Mouse (Mus musculus): ENCODE results near the gene Ttc3. TPM values are rescaled to one million over a fixed set of nuclear protein-coding genes. Genes with fewer than 3 reads are reported as not detected.
"Not testable (repeated sequence)": the region's sequence is repeated elsewhere in the genome, so short reads cannot be mapped to it uniquely, and the experiment has no call there.

Ttc3 gene
- total RNA-seq, 2 experiments from 2014 or later: 64.0 to 71.5 TPM

DNA sequence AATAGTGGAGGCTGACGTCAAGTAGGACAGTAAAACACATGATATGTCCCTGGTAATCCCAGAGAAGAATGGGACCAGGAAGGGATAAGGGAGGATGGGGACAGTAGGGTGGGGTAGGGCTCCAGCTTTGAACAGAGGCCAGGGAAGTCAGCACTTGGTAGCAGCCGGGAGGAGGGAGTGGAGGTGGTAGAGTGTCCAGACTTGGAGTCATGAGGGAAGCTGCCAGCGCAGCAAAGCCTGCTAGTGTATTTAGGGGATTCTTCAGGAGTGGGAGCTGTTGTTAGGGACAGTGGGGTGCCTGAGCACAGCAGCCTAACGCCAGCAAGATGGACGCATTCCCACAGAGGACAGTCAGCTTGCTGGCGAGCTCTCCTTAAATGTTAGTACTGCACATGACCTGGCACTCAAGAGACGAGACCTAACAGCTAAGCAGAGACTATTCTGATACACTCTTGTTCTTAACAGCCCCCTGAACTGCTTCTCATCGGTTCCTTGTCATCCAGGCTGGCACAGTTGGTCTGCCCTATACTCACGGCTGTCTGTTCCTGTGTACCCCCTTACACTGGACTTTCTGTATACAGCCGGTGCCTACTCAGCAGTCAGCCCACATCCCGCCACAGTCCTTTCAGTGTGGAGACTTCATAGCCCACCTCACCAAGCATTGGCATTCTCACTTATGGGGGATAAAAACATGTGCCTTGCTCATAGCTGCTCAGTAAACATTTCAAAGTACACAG is 102.8 kb downstream of the Ttc3 start:
- intact Hi-C loops (cut with DNase I; ENCODE audit: low total_unique reads): no loop called here
- DNase-seq: peak; percentile 60

GRCm38 (mm10) chr16:94484752-94485535 is 114.5 kb downstream of the Ttc3 start:
- intact Hi-C loops (cut with DNase I; ENCODE audit: low total_unique reads): no loop called here
- DNase-seq: no peak

DNA sequence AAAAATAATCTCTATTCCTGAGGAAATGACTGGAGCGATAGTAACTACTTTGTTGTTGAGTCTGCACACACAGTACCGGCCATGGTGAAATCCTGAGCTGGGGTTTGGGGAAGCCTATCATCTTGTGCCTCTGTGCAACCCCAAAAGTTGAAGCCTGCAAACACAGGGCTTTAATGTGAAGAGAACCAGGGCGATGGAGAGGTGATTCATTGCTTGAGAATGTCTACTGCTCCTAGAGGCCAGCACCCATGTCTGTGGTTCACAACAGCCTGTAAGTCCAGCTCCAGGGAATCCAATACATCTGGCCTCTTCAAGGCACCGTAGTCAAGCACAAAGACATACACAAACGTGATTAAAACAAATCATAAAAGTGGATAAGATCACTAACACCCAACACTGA is 116.9 kb downstream of the Ttc3 start:
- intact Hi-C loops (cut with DNase I; ENCODE audit: low total_unique reads): no loop called here
- DNase-seq: no peak

DNA sequence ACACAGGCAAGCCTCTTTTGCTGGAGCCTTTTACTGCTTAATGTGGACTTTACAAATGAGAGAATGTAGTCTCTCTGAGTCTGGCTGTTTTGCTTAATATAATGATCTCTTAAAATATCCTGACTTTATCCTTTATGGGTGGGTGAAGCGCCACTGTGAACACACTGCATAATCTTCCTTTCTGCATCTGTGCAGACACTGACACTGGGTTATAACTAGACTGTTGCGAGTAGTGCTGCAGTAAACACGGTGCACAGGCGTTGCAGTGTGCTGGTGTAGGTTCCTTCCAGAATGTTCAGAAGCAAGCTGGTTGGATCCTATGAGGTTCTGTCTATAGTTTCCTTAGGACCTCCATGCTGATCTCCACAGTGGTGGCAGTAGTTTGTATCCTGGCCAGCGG is 118.9 kb downstream of the Ttc3 start:
- no peak for DNase-seq
- intact Hi-C loops (cut with DNase I; ENCODE audit: low total_unique reads): no loop called here

GRCm38 (mm10) chr16:94497176-94497575 is 126.8 kb downstream of the Ttc3 start:
- intact Hi-C loops (cut with DNase I; ENCODE audit: low total_unique reads); DNase-seq: not testable (repeated sequence)

GRCm38 (mm10) chr16:94497911-94498310 is 127.5 kb downstream of the Ttc3 start:
- intact Hi-C loops (cut with DNase I; ENCODE audit: low total_unique reads): no loop called here
- peak; percentile 73 for DNase-seq

DNA sequence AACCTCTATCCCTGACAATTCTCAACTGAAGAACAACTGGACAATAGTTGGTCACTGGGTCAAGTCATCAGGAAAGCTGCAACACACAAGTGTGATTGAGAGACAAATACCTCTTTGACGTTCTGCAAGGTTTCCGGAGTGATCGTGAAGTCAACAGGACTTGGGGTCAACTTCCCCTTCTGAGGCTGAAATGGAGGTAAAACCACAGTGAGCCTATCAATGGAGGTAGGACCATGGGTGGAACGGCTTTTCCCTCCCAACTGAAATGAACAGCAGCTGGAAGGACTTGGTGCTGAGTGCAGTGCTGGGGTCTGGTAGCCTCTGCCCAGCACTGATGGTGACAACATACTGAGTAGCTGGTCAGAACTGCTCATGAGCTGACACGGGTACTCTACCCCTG is 133.8 kb downstream of the Ttc3 start:
- no peak for DNase-seq
- intact Hi-C loops (cut with DNase I; ENCODE audit: low total_unique reads): no loop called here

GRCm38 (mm10) chr16:94507071-94507470 is 136.7 kb downstream of the Ttc3 start:
- DNase-seq: no peak
- intact Hi-C loops (cut with DNase I; ENCODE audit: low total_unique reads): no loop called here

DNA sequence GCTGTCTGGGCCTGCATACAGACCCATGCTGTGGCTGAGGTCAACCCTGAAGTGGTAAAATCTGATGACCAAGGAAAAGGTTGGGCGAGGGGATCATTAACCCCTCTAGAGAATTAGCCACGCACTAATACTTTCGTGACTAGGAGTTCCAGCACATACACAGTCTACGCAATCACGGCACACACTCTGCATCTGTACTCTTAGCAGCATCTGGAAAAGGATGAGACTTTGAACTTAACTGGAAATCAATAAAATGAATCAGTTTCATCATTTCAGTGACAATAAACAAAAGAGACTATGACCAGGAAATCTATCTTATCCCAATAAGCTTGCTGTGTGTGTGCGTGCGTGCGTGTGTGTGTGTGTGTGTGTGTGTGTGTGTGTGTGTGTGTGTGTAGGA is 138.4 kb downstream of the Ttc3 start:
- DNase-seq: no peak
- intact Hi-C loops (cut with DNase I; ENCODE audit: low total_unique reads): no loop called here

- DNase-seq: no peak
- intact Hi-C loops (cut with DNase I; ENCODE audit: low total_unique reads): loop anchor here (10.0 kb wide), 1 partner anchor 105 kb away; no protein-coding TSS in a partner anchor
Observed at GRCm38 (mm10) chr16:94509983-94510382, 139.6 kb downstream of the Ttc3 start.

DNA sequence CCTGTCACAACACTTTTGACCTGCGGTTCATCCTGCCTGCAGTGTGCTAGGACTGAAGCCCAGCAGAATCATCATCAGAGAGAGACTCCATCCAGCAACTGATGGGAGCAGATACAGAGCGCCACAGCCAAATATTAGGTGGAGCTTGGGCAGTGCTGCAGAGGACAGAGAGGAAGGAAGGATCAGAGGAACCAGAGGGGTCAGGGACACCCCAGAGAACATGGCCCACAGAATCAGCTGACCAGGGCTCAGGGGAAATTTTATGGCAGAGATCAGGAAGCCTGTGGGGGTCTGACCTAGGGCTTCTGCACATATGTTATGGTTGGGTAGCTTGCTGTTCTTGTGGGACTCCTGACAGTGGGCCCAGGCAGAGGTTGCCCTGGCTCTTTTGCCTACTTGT is 147.2 kb downstream of the Ttc3 start:
- DNase-seq: no peak

More for the DNA sequence above, 147.2 kb downstream of the Ttc3 start:
- intact Hi-C loops (cut with DNase I; ENCODE audit: low total_unique reads): loop anchor here (10.0 kb wide), 1 partner anchor 97 kb away; no protein-coding TSS in a partner anchor

Other genes starting within 250 kb of the Ttc3 start
- 1 to 10 TPM; 5.8 to 6.6 TPM for gene Hlcs, start 57.0 kb upstream of the Ttc3 start, total RNA-seq (2021)
- 1 to 10 TPM; 1.8 to 2.0 TPM for gene Ripply3, start 42.2 kb upstream of the Ttc3 start, total RNA-seq (2021)
- gene Pigp, start 1.2 kb downstream of the Ttc3 start, total RNA-seq (2021): 100 to 1,000 TPM; 118 to 127 TPM
- 10 to 100 TPM; 11.8 to 14.9 TPM for gene Vps26c, start 156.2 kb downstream of the Ttc3 start, total RNA-seq (2021)
- 10 to 100 TPM; 60.6 to 66.2 TPM for gene Dyrk1a, start 199.4 kb downstream of the Ttc3 start, total RNA-seq (2021)

Measured in gastrocnemius, postnatal 14 days (tissue).